Mouse (Mus musculus): ENCODE data around the gene Usp6nl. TPM values are rescaled to one million over a fixed set of nuclear protein-coding genes. Genes with fewer than 3 reads are reported as not detected.

Gene Usp6nl
- 3.1 and 6.3 TPM in 2 replicates for polyA plus RNA-seq (2012; rRNA removed)

GRCm38 (mm10) chr2:6322376-6322901 lies at the start of gene Usp6nl:
Gene Usp6nl (plus strand): TSS chr2:6322667.
- no peak for TF ChIP-seq CTCF (IDR thresholded peaks at IDR 0.05; ENCODE audit: extremely low read depth, insufficient read length, insufficient replicate concordance, low read depth, low read length)
- TF ChIP-seq POLR2A (IDR thresholded peaks at IDR 0.05; ENCODE audit: low read depth, low read length): peak; percentile 36; the same call in 1 of the 2 replicates
- Histone ChIP-seq H3K27ac (ENCODE audit: insufficient read depth, low read depth, low read length) (peak within 1 kb of the TSS; percentile 83), H3K36me3 (ENCODE audit: control insufficient read depth, insufficient read depth, low read length) (no peaks in the 10 kb centered on the region), H3K4me1 (ENCODE audit: control insufficient read depth, insufficient read depth, insufficient read length, low read length) (peaks cover 3% of the 10 kb centered on the region; the same call in 1 of the 2 replicates), H3K4me3 (ENCODE audit: low read depth, low read length) (peak within 1 kb of the TSS; percentile 87), H3K27me3 (ENCODE audit: control insufficient read depth, insufficient read depth, low read length) (no peaks in the 10 kb centered on the region)
- WGBS: under 1% methylated on average over 74 of the region's 75 CpGs

- TF ChIP-seq POLR2A (IDR thresholded peaks at IDR 0.05; ENCODE audit: low read depth, low read length) (no peak), CTCF (IDR thresholded peaks at IDR 0.05; ENCODE audit: extremely low read depth, insufficient read length, insufficient replicate concordance, low read depth, low read length) (no peak)
- Histone ChIP-seq H3K36me3 (ENCODE audit: control insufficient read depth, insufficient read depth, low read length) (no peaks in the 10 kb centered on the region), H3K27me3 (ENCODE audit: control insufficient read depth, insufficient read depth, low read length) (no peaks in the 10 kb centered on the region), H3K4me1 (ENCODE audit: control insufficient read depth, insufficient read depth, insufficient read length, low read length) (no peaks in the 10 kb centered on the region), H3K27ac (ENCODE audit: insufficient read depth, low read depth, low read length) (no peak overlapping the region), H3K4me3 (ENCODE audit: low read depth, low read length) (no peak overlapping the region)
- WGBS: 65% methylated on average over 10 of the region's 10 CpGs
Observed at GRCm38 (mm10) chr2:6273392-6273845, 49.0 kb upstream of the Usp6nl start.

- WGBS: 77% methylated on average over 10 of the region's 10 CpGs
- no peaks in the 10 kb centered on the region for H3K27me3 ChIP-seq (ENCODE audit: control insufficient read depth, insufficient read depth, low read length)
- no peak for TF ChIP-seq CTCF (IDR thresholded peaks at IDR 0.05; ENCODE audit: extremely low read depth, insufficient read length, insufficient replicate concordance, low read depth, low read length)
- TF ChIP-seq POLR2A (IDR thresholded peaks at IDR 0.05; ENCODE audit: low read depth, low read length): no peak
- H3K4me3 ChIP-seq (ENCODE audit: low read depth, low read length): no peak overlapping the region
- no peaks in the 10 kb centered on the region for H3K4me1 ChIP-seq (ENCODE audit: control insufficient read depth, insufficient read depth, insufficient read length, low read length)
- H3K36me3 ChIP-seq (ENCODE audit: control insufficient read depth, insufficient read depth, low read length): no peaks in the 10 kb centered on the region
- H3K27ac ChIP-seq (ENCODE audit: insufficient read depth, low read depth, low read length): no peak overlapping the region
Observed at GRCm38 (mm10) chr2:6278813-6279530, 43.5 kb upstream of the Usp6nl start.

GRCm38 (mm10) chr2:6279614-6280301 lies 42.7 kb upstream of the Usp6nl start:
- H3K4me1 ChIP-seq (ENCODE audit: control insufficient read depth, insufficient read depth, insufficient read length, low read length): no peaks in the 10 kb centered on the region
- H3K4me3 ChIP-seq (ENCODE audit: low read depth, low read length): no peak overlapping the region
- TF ChIP-seq CTCF (IDR thresholded peaks at IDR 0.05; ENCODE audit: extremely low read depth, insufficient read length, insufficient replicate concordance, low read depth, low read length) (no peak), POLR2A (IDR thresholded peaks at IDR 0.05; ENCODE audit: low read depth, low read length) (no peak)
- 54% methylated on average over 10 of the region's 10 CpGs for WGBS
- no peaks in the 10 kb centered on the region for H3K36me3 ChIP-seq (ENCODE audit: control insufficient read depth, insufficient read depth, low read length)
- no peak overlapping the region for H3K27ac ChIP-seq (ENCODE audit: insufficient read depth, low read depth, low read length)
- H3K27me3 ChIP-seq (ENCODE audit: control insufficient read depth, insufficient read depth, low read length): no peaks in the 10 kb centered on the region

- WGBS: 89% methylated on average over 2 of the region's 2 CpGs
Observed at GRCm38 (mm10) chr2:6283569-6283968, 38.9 kb upstream of the Usp6nl start.

GRCm38 (mm10) chr2:6284784-6285183 lies 37.7 kb upstream of the Usp6nl start:
- Histone ChIP-seq H3K27ac (ENCODE audit: insufficient read depth, low read depth, low read length) (no peak overlapping the region), H3K36me3 (ENCODE audit: control insufficient read depth, insufficient read depth, low read length) (no peaks in the 10 kb centered on the region), H3K4me1 (ENCODE audit: control insufficient read depth, insufficient read depth, insufficient read length, low read length) (no peaks in the 10 kb centered on the region), H3K27me3 (ENCODE audit: control insufficient read depth, insufficient read depth, low read length) (no peaks in the 10 kb centered on the region), H3K4me3 (ENCODE audit: low read depth, low read length) (no peak overlapping the region)
- WGBS: 75% methylated on average over 3 of the region's 3 CpGs
- TF ChIP-seq CTCF (IDR thresholded peaks at IDR 0.05; ENCODE audit: extremely low read depth, insufficient read length, insufficient replicate concordance, low read depth, low read length) (no peak), POLR2A (IDR thresholded peaks at IDR 0.05; ENCODE audit: low read depth, low read length) (no peak)

More at GRCm38 (mm10) chr2:6283569-6283968, 38.9 kb upstream of the Usp6nl start:
- no peaks in the 10 kb centered on the region for H3K4me1 ChIP-seq (ENCODE audit: control insufficient read depth, insufficient read depth, insufficient read length, low read length)
- no peaks in the 10 kb centered on the region for H3K27me3 ChIP-seq (ENCODE audit: control insufficient read depth, insufficient read depth, low read length)
- no peaks in the 10 kb centered on the region for H3K36me3 ChIP-seq (ENCODE audit: control insufficient read depth, insufficient read depth, low read length)
- no peak overlapping the region for H3K4me3 ChIP-seq (ENCODE audit: low read depth, low read length)
- no peak overlapping the region for H3K27ac ChIP-seq (ENCODE audit: insufficient read depth, low read depth, low read length)
- no peak for TF ChIP-seq CTCF (IDR thresholded peaks at IDR 0.05; ENCODE audit: extremely low read depth, insufficient read length, insufficient replicate concordance, low read depth, low read length)

GRCm38 (mm10) chr2:6285794-6286193 lies 36.7 kb upstream of the Usp6nl start:
- WGBS: 49% methylated on average over 1 of the region's 1 CpGs
- Histone ChIP-seq H3K27me3 (ENCODE audit: control insufficient read depth, insufficient read depth, low read length) (no peaks in the 10 kb centered on the region), H3K27ac (ENCODE audit: insufficient read depth, low read depth, low read length) (no peak overlapping the region), H3K4me3 (ENCODE audit: low read depth, low read length) (no peak overlapping the region), H3K4me1 (ENCODE audit: control insufficient read depth, insufficient read depth, insufficient read length, low read length) (no peaks in the 10 kb centered on the region), H3K36me3 (ENCODE audit: control insufficient read depth, insufficient read depth, low read length) (no peaks in the 10 kb centered on the region)
- no peak for TF ChIP-seq POLR2A (IDR thresholded peaks at IDR 0.05; ENCODE audit: low read depth, low read length)
